Mouse (Mus musculus) hindbrain, embryonic 13.5 days (tissue): ENCODE results near the gene Gpr22. TPM values are rescaled to one million over a fixed set of nuclear protein-coding genes. Genes with fewer than 3 reads are reported as not detected.

Source experiments
- ATAC-seq: fragments of 200-750 bp; cut with Nextera tagmentation; 2 replicates; pipeline ENCODE4 v1.8.0; 2017; ENCODE audit warnings: moderate TSS enrichment; ENCODE audit not compliant: low FRiP score
- H3K27ac ChIP-seq: fragments of 300-500 bp; sonication (generic); 2 replicates; pipeline ENCODE4 v1.5.1; 2015; ENCODE audit warnings: inconsistent platforms, mild to moderate bottlenecking, moderate library complexity
- H3K27me3 ChIP-seq: fragments of 300-500 bp; sonication (generic); 2 replicates; pipeline ENCODE4 v1.6.1; 2015; ENCODE audit warnings: mild to moderate bottlenecking, inconsistent platforms
- H3K36me3 ChIP-seq: fragments of 300-500 bp; sonication (generic); 2 replicates; pipeline ENCODE4 v1.6.1; 2015; ENCODE audit warnings: mild to moderate bottlenecking, inconsistent platforms
- H3K4me1 ChIP-seq: fragments of 300-500 bp; sonication (generic); replicated peaks from 2 replicates; pipeline ENCODE4 v1.6.1; 2015; ENCODE audit warnings: inconsistent platforms
- H3K4me2 ChIP-seq: fragments of 300-500 bp; sonication (generic); 2 replicates; pipeline ENCODE4 v1.6.1; 2015; ENCODE audit warnings: inconsistent platforms, mild to moderate bottlenecking, moderate library complexity
- H3K4me3 ChIP-seq: fragments of 300-500 bp; sonication (generic); 2 replicates; pipeline ENCODE4 v1.5.1; 2015; ENCODE audit warnings: mild to moderate bottlenecking, inconsistent platforms
- H3K9ac ChIP-seq: fragments of 300-500 bp; sonication (generic); 2 replicates; pipeline ENCODE4 v1.6.1; 2015; ENCODE audit warnings: mild to moderate bottlenecking, inconsistent platforms
- H3K9me3 ChIP-seq: fragments of 300-500 bp; sonication (generic); 2 replicates; pipeline ENCODE4 v1.6.1; 2016; ENCODE audit warnings: inconsistent platforms
- WGBS: fragments of 180-500 bp; shearing (Covaris S2); methylation state at CpG from one replicate; pipeline ENCODE4 v1.1.7; 2015; 5-methylcytosine and 5-hydroxymethylcytosine counted together
- polyA plus RNA-seq: library from polyadenylated mRNA; unstranded; fragments of >200 nt; fragmentation: Nextera tagmentation; extraction: Ambion mirVana; gene quantifications from 2 replicates; pipeline ENCODE4 v1.2.1, GENCODE M21; 2015

Gene Gpr22
- polyA plus RNA-seq, 1 experiment from 2014 or later: 16.7 TPM

GRCm38 (mm10) chr12:31712727-31713126 is 1.0 kb downstream of the Gpr22 start:
- ATAC-seq: no peak
- no peak overlapping the region for H3K27ac ChIP-seq
- H3K4me1 ChIP-seq: peaks cover 15% of the 10 kb centered on the region
- H3K9me3 ChIP-seq: no peaks in the 10 kb centered on the region
- WGBS: 61% methylated on average over 4 of the region's 4 CpGs
- H3K4me2 ChIP-seq: peak overlapping the region; percentile 60
- H3K4me3 ChIP-seq: peak overlapping the region; percentile 46
- H3K27me3 ChIP-seq: no peaks in the 10 kb centered on the region
- no peak overlapping the region for H3K9ac ChIP-seq
- 0 out of 2 replicates have a peak, but pooled peaks cover 3% of the 10 kb centered on the region for H3K36me3 ChIP-seq

DNA sequence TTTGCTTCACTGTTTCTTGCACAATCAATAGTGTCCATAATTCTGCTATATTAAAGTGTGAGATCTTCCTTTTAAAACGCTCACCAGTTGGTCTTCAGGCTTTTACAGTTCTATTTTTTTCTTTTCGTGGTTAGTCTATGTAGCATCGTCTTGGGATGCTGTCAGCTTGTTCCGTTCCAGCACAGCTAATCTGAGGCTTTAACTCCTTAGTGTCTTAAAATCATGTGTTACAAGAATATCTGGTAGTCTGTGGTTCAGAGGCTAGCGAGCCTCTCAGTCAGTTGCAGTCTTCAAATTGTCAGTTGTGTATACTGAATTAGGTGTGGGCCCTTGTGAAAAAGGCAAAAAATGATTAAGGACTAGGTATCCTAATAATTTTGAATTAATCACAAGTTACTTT is 1.5 kb downstream of the Gpr22 start:
- peak overlapping the region; percentile 55 for H3K27ac ChIP-seq
- H3K4me2 ChIP-seq: peak overlapping the region; percentile 60
- peak overlapping the region; percentile 70 for H3K9ac ChIP-seq
- 23% methylated on average over 5 of the region's 5 CpGs for WGBS
- H3K27me3 ChIP-seq: no peaks in the 10 kb centered on the region
- H3K4me1 ChIP-seq: peaks cover 15% of the 10 kb centered on the region
- no peaks in the 10 kb centered on the region for H3K9me3 ChIP-seq
- peak; percentile 53 for ATAC-seq
- H3K36me3 ChIP-seq: 0 out of 2 replicates have a peak, but pooled peaks cover 3% of the 10 kb centered on the region
- peak overlapping the region; percentile 46 for H3K4me3 ChIP-seq

GRCm38 (mm10) chr12:31709665-31710064 is 4.1 kb downstream of the Gpr22 start:
- Histone ChIP-seq H3K27me3 (no peaks in the 10 kb centered on the region), H3K4me2 (peak overlapping the region; percentile 53), H3K9ac (peak overlapping the region; percentile 15; the same call in 1 of the 2 replicates), H3K36me3 (0 out of 2 replicates have a peak, but pooled peaks cover 3% of the 10 kb centered on the region), H3K27ac (no peak overlapping the region), H3K4me1 (peaks cover 15% of the 10 kb centered on the region), H3K9me3 (no peaks in the 10 kb centered on the region), H3K4me3 (peak overlapping the region; percentile 9; the same call in 1 of the 2 replicates)
- 73% methylated on average over 6 of the region's 6 CpGs for WGBS
- ATAC-seq: no peak

GRCm38 (mm10) chr12:31707531-31707930 is 6.2 kb downstream of the Gpr22 start:
- H3K4me3 ChIP-seq: no peak overlapping the region
- H3K4me2 ChIP-seq: no peak overlapping the region
- H3K27me3 ChIP-seq: no peaks in the 10 kb centered on the region
- H3K36me3 ChIP-seq: 0 out of 2 replicates have a peak, but pooled peaks cover 3% of the 10 kb centered on the region
- no peak for ATAC-seq
- H3K27ac ChIP-seq: no peak overlapping the region
- H3K9ac ChIP-seq: no peak overlapping the region
- 74% methylated on average over 1 of the region's 1 CpGs for WGBS
- peaks cover 15% of the 10 kb centered on the region for H3K4me1 ChIP-seq
- H3K9me3 ChIP-seq: no peaks in the 10 kb centered on the region

DNA sequence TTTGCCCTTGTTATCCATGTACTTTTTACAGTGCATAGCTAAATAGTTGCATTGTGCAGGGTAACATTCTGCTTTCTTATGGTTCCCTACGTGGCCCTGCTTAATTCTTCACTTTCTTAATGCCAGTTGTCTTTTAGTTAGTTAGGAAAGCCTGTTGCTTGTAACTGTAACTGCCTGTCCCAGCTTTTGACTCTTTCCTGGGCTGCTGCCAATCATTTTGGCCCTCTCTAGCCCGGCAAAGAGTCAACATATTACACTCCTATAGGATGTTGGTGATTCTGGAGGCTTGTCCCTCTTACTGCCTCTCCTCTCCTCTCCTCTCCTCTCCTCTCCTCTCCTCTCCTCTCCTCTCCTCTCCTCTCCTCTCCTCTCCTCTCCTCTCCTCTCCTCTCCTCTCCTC is 7.6 kb downstream of the Gpr22 start:
- Histone ChIP-seq H3K27me3 (no peaks in the 10 kb centered on the region), H3K4me3 (no peak overlapping the region), H3K9me3 (no peaks in the 10 kb centered on the region), H3K27ac (no peak overlapping the region), H3K4me2 (no peak overlapping the region), H3K4me1 (peaks cover 15% of the 10 kb centered on the region), H3K36me3 (0 out of 2 replicates have a peak, but pooled peaks cover 3% of the 10 kb centered on the region), H3K9ac (no peak overlapping the region)
- no peak for ATAC-seq
- WGBS: 63% methylated on average over 2 of the region's 2 CpGs

DNA sequence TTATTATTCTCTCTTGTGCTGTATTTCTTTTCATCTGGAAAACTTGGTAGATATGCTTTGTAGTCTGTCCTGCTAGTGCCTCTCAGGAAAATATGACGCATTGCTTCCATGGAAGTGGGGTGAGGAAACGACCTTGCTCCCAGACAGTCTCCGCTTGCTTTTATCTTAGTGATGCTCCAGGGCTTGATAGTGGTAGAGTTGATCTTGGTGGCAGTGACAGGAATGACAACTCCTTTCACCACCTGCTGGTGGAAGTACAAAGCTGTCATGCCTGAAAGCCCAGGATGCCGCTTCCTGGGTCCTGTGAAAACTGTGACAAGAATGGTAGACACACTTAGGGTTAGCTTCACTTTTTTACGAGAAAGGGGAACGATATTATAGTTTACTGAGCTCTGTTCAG is 9.8 kb downstream of the Gpr22 start:
- Histone ChIP-seq H3K9me3 (no peaks in the 10 kb centered on the region), H3K36me3 (no peaks in the 10 kb centered on the region)
- WGBS: 74% methylated on average over 6 of the region's 6 CpGs

GRCm38 (mm10) chr12:31701411-31701810 is 12.3 kb downstream of the Gpr22 start:
- H3K4me1 ChIP-seq: 0 out of 2 replicates have a peak, but pooled peaks cover 2% of the 10 kb centered on the region
- H3K36me3 ChIP-seq: peaks cover 9% of the 10 kb centered on the region
- no peak for ATAC-seq
- H3K4me2 ChIP-seq: no peak overlapping the region
- H3K9me3 ChIP-seq: no peaks in the 10 kb centered on the region
- WGBS: 80% methylated on average over 5 of the region's 5 CpGs
- H3K27ac ChIP-seq: no peak overlapping the region
- H3K4me3 ChIP-seq: no peak overlapping the region
- H3K9ac ChIP-seq: no peak overlapping the region
- H3K27me3 ChIP-seq: no peaks in the 10 kb centered on the region

More for the DNA sequence above, 9.8 kb downstream of the Gpr22 start:
- Histone ChIP-seq H3K4me3 (no peak overlapping the region), H3K4me1 (peaks cover 3% of the 10 kb centered on the region), H3K4me2 (no peak overlapping the region), H3K27ac (no peak overlapping the region), H3K9ac (no peak overlapping the region), H3K27me3 (no peaks in the 10 kb centered on the region)
- no peak for ATAC-seq

- Histone ChIP-seq H3K27ac (no peak overlapping the region), H3K4me2 (no peak overlapping the region), H3K4me1 (0 out of 2 replicates have a peak, but pooled peaks cover 2% of the 10 kb centered on the region), H3K9me3 (no peaks in the 10 kb centered on the region), H3K4me3 (no peak overlapping the region), H3K27me3 (no peaks in the 10 kb centered on the region), H3K9ac (no peak overlapping the region), H3K36me3 (peaks cover 9% of the 10 kb centered on the region)
- no peak for ATAC-seq
- WGBS: 43% methylated on average over 5 of the region's 5 CpGs
These were observed 13.0 kb downstream of the Gpr22 start for GRCm38 (mm10) chr12:31700623-31701347.

GRCm38 (mm10) chr12:31693278-31693677 is 20.5 kb downstream of the Gpr22 start:
- Histone ChIP-seq H3K9ac (no peak overlapping the region), H3K27me3 (no peaks in the 10 kb centered on the region), H3K4me3 (no peak overlapping the region), H3K36me3 (peaks cover 12% of the 10 kb centered on the region), H3K4me1 (no peaks in the 10 kb centered on the region), H3K27ac (no peak overlapping the region), H3K9me3 (no peaks in the 10 kb centered on the region), H3K4me2 (no peak overlapping the region)
- ATAC-seq: no peak
- WGBS: 93% methylated on average over 1 of the region's 1 CpGs

DNA sequence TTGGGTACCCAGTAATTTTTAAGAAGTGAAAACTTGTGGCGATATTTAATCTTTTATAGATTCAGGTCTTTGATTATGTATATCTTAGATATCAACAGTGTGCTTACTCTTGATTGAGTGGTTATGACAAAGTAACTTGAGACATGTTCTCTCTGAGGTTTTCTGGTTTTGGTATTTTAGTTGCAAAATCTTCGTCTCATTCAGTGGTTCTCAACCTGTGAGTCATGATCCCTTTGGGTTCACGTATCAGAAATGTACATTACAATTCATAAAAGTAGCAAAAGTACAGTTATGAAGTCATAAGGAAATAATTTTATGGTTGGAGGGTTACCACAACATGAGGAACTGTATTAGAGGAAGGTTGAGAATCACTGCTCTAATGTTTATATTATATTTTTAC is 27.1 kb downstream of the Gpr22 start:
- WGBS: 93% methylated on average over 3 of the region's 3 CpGs
- no peak overlapping the region for H3K4me2 ChIP-seq
- H3K9ac ChIP-seq: no peak overlapping the region
- peaks cover 11% of the 10 kb centered on the region for H3K36me3 ChIP-seq
- no peak overlapping the region for H3K4me3 ChIP-seq
- no peaks in the 10 kb centered on the region for H3K4me1 ChIP-seq
- no peaks in the 10 kb centered on the region for H3K9me3 ChIP-seq
- no peak overlapping the region for H3K27ac ChIP-seq
- no peaks in the 10 kb centered on the region for H3K27me3 ChIP-seq
- no peak for ATAC-seq

GRCm38 (mm10) chr12:31667187-31667586 is 46.6 kb downstream of the Gpr22 start:
- peaks cover 43% of the 10 kb centered on the region for H3K36me3 ChIP-seq

GRCm38 (mm10) chr12:31665999-31666398 is 47.7 kb downstream of the Gpr22 start:
- H3K4me2 ChIP-seq: no peak overlapping the region
- no peak overlapping the region for H3K27ac ChIP-seq
- no peaks in the 10 kb centered on the region for H3K4me1 ChIP-seq
- H3K9ac ChIP-seq: no peak overlapping the region
- no peak overlapping the region for H3K4me3 ChIP-seq
- no peaks in the 10 kb centered on the region for H3K9me3 ChIP-seq
- 75% methylated on average over 6 of the region's 6 CpGs for WGBS
- H3K27me3 ChIP-seq: no peaks in the 10 kb centered on the region
- ATAC-seq: no peak
- peaks cover 40% of the 10 kb centered on the region for H3K36me3 ChIP-seq

More at GRCm38 (mm10) chr12:31667187-31667586, 46.6 kb downstream of the Gpr22 start:
- ATAC-seq: no peak
- Histone ChIP-seq H3K27ac (no peak overlapping the region), H3K27me3 (no peaks in the 10 kb centered on the region), H3K4me2 (no peak overlapping the region), H3K4me1 (no peaks in the 10 kb centered on the region), H3K9ac (no peak overlapping the region), H3K4me3 (no peak overlapping the region), H3K9me3 (no peaks in the 10 kb centered on the region)
- WGBS: 57% methylated on average over 3 of the region's 3 CpGs
